Mouse (Mus musculus) CH12.LX (cell line): ENCODE measurements around the gene Grb10. TPM values are rescaled to one million over a fixed set of nuclear protein-coding genes. Genes with fewer than 3 reads are reported as not detected.

ENCODE experiments used
- DNase-seq: peaks from one replicate; pipeline ENCODE4 v3.0.0-alpha.2; 2013; ENCODE audit errors: extremely low read depth
- H3K27ac ChIP-seq: 2 replicates; pipeline ENCODE4 v1.5.1; 2012; ENCODE audit warnings: low read depth, mild to moderate bottlenecking, control low read depth, moderate library complexity; ENCODE audit not compliant: insufficient read depth
- H3K27me3 ChIP-seq: replicated peaks from 2 replicates; pipeline ENCODE3; 2012; ENCODE audit warnings: inconsistent platforms
- H3K36me3 ChIP-seq, 2 experiments: replicated peaks in 1 of 2; 2 replicates each; pipeline versions ENCODE3 to v1.6.1; 2012; ENCODE audit warnings: inconsistent platforms in 1 of 2, low read length in 1 of 2, mild to moderate bottlenecking in 1 of 2, mixed read lengths in 1 of 2, moderate library complexity in 1 of 2; ENCODE audit not compliant: control insufficient read depth in 1 of 2, insufficient read depth in 1 of 2
- H3K4me1 ChIP-seq, 2 experiments: 2 replicates each; pipeline ENCODE4 v1.6.1; 2012; ENCODE audit warnings: inconsistent platforms in 1 of 2, moderate library complexity in 1 of 2; ENCODE audit not compliant: insufficient read depth in 2 of 2, control insufficient read depth in 1 of 2
- H3K4me2 ChIP-seq: 2 replicates; pipeline ENCODE4 v1.6.1; 2012; ENCODE audit warnings: low read depth, mild to moderate bottlenecking, control low read depth; ENCODE audit not compliant: poor library complexity, insufficient read depth, severe bottlenecking
- H3K4me3 ChIP-seq, 3 experiments: fragments of 150-350 bp in 1 of 3; sonication (generic) in 1 of 3; replicated peaks in 1 of 3; 2 replicates each; pipeline versions ENCODE3 to v1.5.1; 2011 to 2012; ENCODE audit warnings: low read depth in 2 of 3, low read length in 2 of 3, mild to moderate bottlenecking in 2 of 3, moderate library complexity in 2 of 3, control low read depth in 1 of 3, improper control_type of control experiment in 1 of 3, inconsistent platforms in 1 of 3, mixed read lengths in 1 of 3; ENCODE audit not compliant: poor library complexity in 1 of 3
- H3K79me2 ChIP-seq: replicated peaks from 2 replicates; pipeline ENCODE4 v1.6.1; 2012; ENCODE audit warnings: mild to moderate bottlenecking, moderate library complexity; ENCODE audit not compliant: control insufficient read depth, poor library complexity, insufficient read depth, severe bottlenecking; ENCODE audit errors: extremely low read depth
- H3K9ac ChIP-seq: 2 replicates; pipeline ENCODE4 v1.6.1; 2012; ENCODE audit warnings: low read depth, mild to moderate bottlenecking, control low read depth, moderate library complexity; ENCODE audit not compliant: insufficient read depth
- H3K9me3 ChIP-seq: replicated peaks from 2 replicates; pipeline ENCODE3; 2012; ENCODE audit warnings: low read length, inconsistent platforms, mixed read lengths
- CHD1 ChIP-seq: IDR thresholded peaks from 2 replicates; pipeline ENCODE4 v1.6.1; 2012; ENCODE audit warnings: low read depth, low read length, improper control_type of control experiment, inconsistent platforms
- CHD2 ChIP-seq: IDR thresholded peaks from 2 replicates; pipeline ENCODE4 v1.6.1; 2011; ENCODE audit warnings: low read length, improper control_type of control experiment
- ETS1 ChIP-seq: conservative IDR thresholded peaks from 2 replicates; pipeline ENCODE4 v1.6.1; 2012; ENCODE audit warnings: low read depth, mild to moderate bottlenecking, inconsistent platforms, low read length, improper control_type of control experiment, moderate library complexity
- MAFK ChIP-seq: IDR thresholded peaks from 2 replicates; pipeline ENCODE4 v1.6.1; 2011; ENCODE audit warnings: low read length, improper control_type of control experiment; ENCODE audit not compliant: insufficient replicate concordance
- MXI1 ChIP-seq: IDR thresholded peaks from 2 replicates; pipeline ENCODE4 v1.6.1; 2011; ENCODE audit warnings: mild to moderate bottlenecking, low read depth, low read length, improper control_type of control experiment
- PAX5 ChIP-seq: IDR thresholded peaks from 2 replicates; pipeline ENCODE4 v1.6.1; 2012; ENCODE audit warnings: low read length, inconsistent platforms, mixed read lengths
- POLR2AphosphoS2 ChIP-seq: IDR thresholded peaks from 2 replicates; pipeline ENCODE4 v1.6.1; 2011; ENCODE audit warnings: low read depth, low read length, improper control_type of control experiment
- RCOR1 ChIP-seq: conservative IDR thresholded peaks from 2 replicates; pipeline ENCODE4 v1.6.1; 2012; ENCODE audit warnings: low read depth, mild to moderate bottlenecking, inconsistent platforms, low read length, improper control_type of control experiment
- TBP ChIP-seq: conservative IDR thresholded peaks from 2 replicates; pipeline ENCODE4 v1.6.1; 2011; ENCODE audit warnings: low read depth, low read length, improper control_type of control experiment
- dilution Hi-C: fragments of 300-500 bp; cut with MboI; formaldehyde crosslinking; loops from 2 replicates; pipeline ENCODE4 v1.14.3; 2020; ENCODE audit warnings: low sequenced_read_pairs; ENCODE audit not compliant: extremely low pct_unique_long_range_greater_than_20kb, extremely low pct_ligation_motif_present
- in situ Hi-C: fragments of 300-500 bp; cut with MboI; formaldehyde crosslinking; loops from 3 replicates; pipeline ENCODE4 v1.14.3; 2019; ENCODE audit warnings: low sequenced_read_pairs, low pct_ligation_motif_present, low pct_unique_long_range_greater_than_20kb, mixed read lengths
- polyA plus RNA-seq: library from polyadenylated mRNA; unstranded; fragments of >175 nt; gene quantifications from 2 replicates; pipeline ENCODE4 v1.2.1, GENCODE M21; 2012; ENCODE audit warnings: low read depth; ENCODE audit not compliant: insufficient read length
- total RNA-seq, 2 experiments: library from RNA; depleted of rRNA; stranded (reverse); fragments of 300-350 nt in 1 of 2; fragments of >200 nt in 1 of 2; gene quantifications; 2 replicates each; pipeline ENCODE4 v1.2.3; 2012 to 2014

The Grb10 gene
- total and polyA plus RNA-seq, 3 experiments = 38.4 to 189 (median 137) TPM

- H3K9me3 ChIP-seq = no peaks in the 10 kb centered on the region
- H3K79me2 ChIP-seq = no peaks in the 10 kb centered on the region
- H3K4me1 ChIP-seq = peaks cover 3 to 41% of the 10 kb centered on the region in 2 experiments; a peak in 2 of 4 replicates
- H3K9ac ChIP-seq = no peak overlapping the region
- DNase-seq = no peak
- no peak overlapping the region for H3K27ac ChIP-seq
- H3K4me2 ChIP-seq = no peak overlapping the region
- dilution Hi-C loops (no loop called here), in situ Hi-C loops (loop anchor here (5.0 kb wide), 1 partner anchor 39 kb away; no protein-coding TSS in a partner anchor)
- no peaks in the 10 kb centered on the region for H3K36me3 ChIP-seq
- H3K4me3 ChIP-seq = no peak overlapping the region
- TF ChIP-seq CHD1 = no peak
- TF ChIP-seq PAX5 = no peak
- no peak for TF ChIP-seq POLR2AphosphoS2
- no peak for TF ChIP-seq MXI1
- TF ChIP-seq CHD2 = no peak
- no peak for TF ChIP-seq MAFK
- no peak for TF ChIP-seq TBP
- no peak for TF ChIP-seq RCOR1
- TF ChIP-seq ETS1 = no peak
- no peaks in the 10 kb centered on the region for H3K27me3 ChIP-seq
These were observed 157.3 kb downstream of the Grb10 start for GRCm38 (mm10) chr11:11881026-11881782.

Other genes starting within 250 kb of the Grb10 start
- gene Fignl1, start 229.7 kb downstream of the Grb10 start, total RNA-seq (2012; rRNA removed) = 82.8 and 98.5 TPM in 2 replicates
- gene Fignl1, start 229.7 kb downstream of the Grb10 start, total RNA-seq (2014; rRNA removed) = 189 TPM in 2 replicates
- gene Fignl1, start 229.7 kb downstream of the Grb10 start, polyA plus RNA-seq = 98.5 and 101 TPM in 2 replicates
- gene Ddc, start 140.5 kb downstream of the Grb10 start, total RNA-seq (2012; rRNA removed) = not detected in 2 replicates
- gene Ddc, start 140.5 kb downstream of the Grb10 start, total RNA-seq (2014; rRNA removed) = 0.17 and 0.19 TPM in 2 replicates
- 0.12 and 0.33 TPM in 2 replicates for gene Ddc, start 140.5 kb downstream of the Grb10 start, polyA plus RNA-seq